Mouse (Mus musculus) kidney, adult 2 months (tissue): ENCODE data around the gene Gm49425. TPM values are rescaled to one million over a fixed set of nuclear protein-coding genes. Genes with fewer than 3 reads are reported as not detected.

Experiments used
- DNase-seq: peaks from one replicate; pipeline ENCODE4 v3.0.0; 2021
- H3K27ac ChIP-seq: fragments of 200-500 bp; 2 replicates; pipeline ENCODE4 v1.5.1; 2012; ENCODE audit warnings: low read depth, low read length, control low read depth, inconsistent platforms; ENCODE audit not compliant: insufficient read depth
- H3K27me3 ChIP-seq: fragments of 200-500 bp; replicated peaks from 2 replicates; pipeline ENCODE4 v1.6.1; 2012; ENCODE audit warnings: mild to moderate bottlenecking, moderate library complexity, low read length, inconsistent platforms; ENCODE audit not compliant: control insufficient read depth, insufficient read depth
- H3K36me3 ChIP-seq: fragments of 200-500 bp; 2 replicates; pipeline ENCODE4 v1.6.1; 2012; ENCODE audit warnings: mild to moderate bottlenecking, moderate library complexity, low read length, inconsistent platforms; ENCODE audit not compliant: control insufficient read depth, insufficient read depth
- H3K4me1 ChIP-seq: fragments of 200-500 bp; 2 replicates; pipeline ENCODE4 v1.6.1; 2011; ENCODE audit warnings: low read length; ENCODE audit not compliant: control insufficient read depth, insufficient read depth
- H3K4me3 ChIP-seq: fragments of 200-500 bp; 2 replicates; pipeline ENCODE4 v1.5.1; 2011; ENCODE audit warnings: mild to moderate bottlenecking, low read depth, low read length, control low read depth; ENCODE audit not compliant: insufficient read depth
- CTCF ChIP-seq: fragments of 200-500 bp; conservative IDR thresholded peaks from 2 replicates; pipeline ENCODE4 v1.5.1; 2011; ENCODE audit warnings: low read depth, mild to moderate bottlenecking, control low read depth, low read length, moderate library complexity, mixed read lengths; ENCODE audit not compliant: insufficient read depth, insufficient read length
- POLR2A ChIP-seq: fragments of 200-500 bp; IDR thresholded peaks from one replicate; pipeline ENCODE4 v1.6.1; 2011; ENCODE audit warnings: low read depth, low read length, control low read depth
- WGBS: fragments of 180-500 bp; shearing (Covaris S2); methylation state at CpG from one replicate; pipeline ENCODE4 v1.1.7; 2018; 5-methylcytosine and 5-hydroxymethylcytosine counted together
- polyA plus RNA-seq: library from polyadenylated mRNA; depleted of rRNA; stranded (reverse); fragments of >200 nt; gene quantifications from 2 replicates; pipeline ENCODE4 v1.2.3, GENCODE M21; 2012

Gene Gm49425
- polyA plus RNA-seq, 1 experiment: not detected

GRCm38 (mm10) chr15:101538580-101538900 is 21.5 kb upstream of the Gm49425 start:
- no peak for DNase-seq
- Histone ChIP-seq H3K4me1 (no peaks in the 10 kb centered on the region), H3K27ac (no peak overlapping the region), H3K4me3 (no peak overlapping the region), H3K27me3 (no peaks in the 10 kb centered on the region), H3K36me3 (no peaks in the 10 kb centered on the region)
- 33% methylated on average over 4 of the region's 4 CpGs for WGBS
- TF ChIP-seq POLR2A (no peak), CTCF (no peak)

DNA sequence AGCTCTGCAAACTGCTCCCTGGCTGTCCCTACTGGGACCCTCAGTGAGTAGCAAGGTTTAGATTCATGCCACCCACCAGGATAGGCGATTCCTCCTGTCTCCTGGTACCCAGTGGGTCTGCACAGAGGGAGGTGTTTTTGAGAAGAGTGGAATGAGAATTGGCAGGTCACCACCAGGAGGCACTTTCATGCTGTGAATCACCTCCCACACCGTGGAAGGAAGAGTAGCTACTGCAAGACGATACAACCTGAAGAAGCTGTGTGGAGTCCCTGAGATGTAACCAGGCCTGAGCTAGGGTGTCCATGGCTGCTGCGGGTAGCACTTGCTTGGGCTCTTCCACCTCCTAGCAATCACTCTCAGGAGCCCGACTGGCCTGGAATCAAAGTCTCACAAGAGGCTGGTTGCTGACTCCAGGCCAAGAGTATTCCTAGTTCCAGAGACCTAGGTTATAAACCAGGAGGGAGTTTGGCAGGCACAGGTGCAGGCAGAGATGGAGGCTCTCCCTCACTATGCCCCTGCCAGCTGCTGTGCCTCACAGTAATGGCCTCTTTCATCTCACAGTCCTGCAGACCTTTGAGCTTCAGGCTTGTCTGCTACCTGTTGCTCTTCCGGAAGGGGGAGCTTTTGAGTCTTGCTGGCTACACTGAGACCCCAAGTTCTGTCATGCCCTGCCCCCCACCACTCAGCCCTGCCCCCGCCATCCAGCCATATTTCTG is 21.0 kb upstream of the Gm49425 start:
- Histone ChIP-seq H3K4me3 (no peak overlapping the region), H3K27ac (no peak overlapping the region), H3K4me1 (no peaks in the 10 kb centered on the region), H3K27me3 (no peaks in the 10 kb centered on the region), H3K36me3 (no peaks in the 10 kb centered on the region)
- no peak for DNase-seq
- TF ChIP-seq POLR2A (no peak), CTCF (no peak; the same call in 1 of the 2 replicates)
- WGBS: 25% methylated on average over 7 of the region's 7 CpGs

GRCm38 (mm10) chr15:101536054-101536850 is 19.2 kb upstream of the Gm49425 start:
- 30% methylated on average over 9 of the region's 9 CpGs for WGBS
- no peak for DNase-seq
- H3K4me1 ChIP-seq: no peaks in the 10 kb centered on the region
- no peaks in the 10 kb centered on the region for H3K36me3 ChIP-seq
- no peak overlapping the region for H3K27ac ChIP-seq
- no peaks in the 10 kb centered on the region for H3K27me3 ChIP-seq
- H3K4me3 ChIP-seq: no peak overlapping the region
- TF ChIP-seq POLR2A (no peak), CTCF (no peak)

DNA sequence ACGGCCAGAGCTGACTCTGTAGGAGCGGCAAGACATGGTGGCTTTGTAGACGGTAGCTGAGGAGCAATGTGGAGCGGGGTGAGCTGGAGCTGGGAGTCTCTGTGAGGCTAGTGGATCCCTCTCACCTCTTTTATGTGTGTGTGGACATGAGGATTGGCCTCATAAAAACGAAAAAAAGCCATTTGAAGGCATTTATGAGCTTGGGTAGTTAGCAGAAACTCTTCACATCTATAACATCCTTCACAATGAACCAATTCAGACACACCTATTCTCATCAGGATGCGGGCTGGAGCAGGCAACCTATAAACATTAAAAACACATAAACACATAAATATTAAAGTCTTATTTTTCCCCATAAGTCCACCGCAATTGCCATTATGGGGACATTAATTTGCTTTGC is 15.7 kb upstream of the Gm49425 start, which contains the start of gene Krt84:
Gene Krt84 (minus strand): TSS at position 101 of the 400 bp plus-strand sequence.
- 72% methylated on average over 7 of the region's 7 CpGs for WGBS
- Histone ChIP-seq H3K4me1 (no peaks in the 10 kb centered on the region), H3K4me3 (no peak within 1 kb of the TSS), H3K27me3 (no peaks in the 10 kb centered on the region), H3K36me3 (no peaks in the 10 kb centered on the region), H3K27ac (no peak within 1 kb of the TSS)
- DNase-seq: no peak
- TF ChIP-seq POLR2A: no peak
- no peak for TF ChIP-seq CTCF

DNA sequence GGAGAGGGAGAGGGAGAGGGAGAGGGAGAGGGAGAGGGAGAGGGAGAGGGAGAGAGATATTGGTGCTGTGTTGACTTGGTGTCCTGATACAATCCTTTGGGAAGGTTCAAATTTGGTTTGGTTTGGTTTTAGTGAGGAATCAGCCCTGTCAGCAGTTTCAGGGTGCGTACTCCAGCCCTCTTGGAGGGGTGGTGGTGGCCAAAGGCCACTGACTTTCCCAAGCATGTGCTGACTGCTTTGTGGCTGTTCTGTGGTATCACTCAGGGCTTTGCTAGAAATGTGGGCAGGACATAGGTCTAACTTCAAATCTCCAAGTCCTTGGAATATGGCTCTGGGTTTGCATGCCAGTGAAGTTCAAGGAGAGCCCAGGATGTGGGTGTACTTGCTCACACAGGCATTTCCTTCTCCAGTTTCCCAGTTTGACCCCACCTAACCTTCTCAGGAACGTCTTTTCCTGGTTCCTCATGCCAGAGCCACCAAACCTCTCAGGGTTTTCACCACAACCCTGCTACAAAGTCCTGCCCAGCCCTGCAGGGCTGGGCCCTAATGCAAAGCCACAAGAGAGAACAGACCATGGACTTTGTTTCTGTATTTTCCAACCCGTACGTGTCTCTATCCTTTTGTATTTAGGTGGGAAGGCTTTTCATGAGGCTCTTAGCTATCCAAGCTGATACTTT is 5.6 kb upstream of the Gm49425 start:
- no peaks in the 10 kb centered on the region for H3K27me3 ChIP-seq
- 52% methylated on average over 4 of the region's 4 CpGs for WGBS
- no peaks in the 10 kb centered on the region for H3K36me3 ChIP-seq
- TF ChIP-seq CTCF: no peak
- TF ChIP-seq POLR2A: no peak
- no peak overlapping the region for H3K27ac ChIP-seq
- H3K4me3 ChIP-seq: no peak overlapping the region
- DNase-seq: peak; percentile 73
- H3K4me1 ChIP-seq: 0 out of 2 replicates have a peak, but pooled peaks cover 3% of the 10 kb centered on the region

DNA sequence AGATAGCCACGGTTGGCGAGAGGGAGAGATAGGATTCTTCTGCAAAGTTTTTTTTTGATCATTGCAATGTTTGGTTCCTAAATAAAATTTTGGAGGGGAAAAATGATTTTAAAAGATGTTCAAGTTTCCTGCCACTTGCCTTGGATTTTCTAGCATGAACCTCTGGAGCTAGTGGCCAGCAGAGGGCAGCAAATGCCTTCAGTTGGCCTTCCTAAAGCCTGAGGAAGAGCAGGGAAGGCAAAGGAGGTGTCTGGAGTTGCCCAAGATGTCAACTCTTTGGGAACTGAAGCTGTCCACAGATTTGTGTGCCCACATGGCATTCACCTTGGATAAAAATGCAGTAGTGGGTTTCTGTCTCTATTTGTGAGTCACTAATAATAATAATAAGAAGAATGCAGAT is 2.7 kb upstream of the Gm49425 start:
- H3K4me1 ChIP-seq: 0 out of 2 replicates have a peak, but pooled peaks cover 3% of the 10 kb centered on the region
- H3K27ac ChIP-seq: no peak overlapping the region
- WGBS: 8% methylated on average over 2 of the region's 2 CpGs
- TF ChIP-seq POLR2A (no peak), CTCF (peak; percentile 93)
- no peak overlapping the region for H3K4me3 ChIP-seq
- DNase-seq: peak; percentile 75
- no peaks in the 10 kb centered on the region for H3K36me3 ChIP-seq
- no peaks in the 10 kb centered on the region for H3K27me3 ChIP-seq

GRCm38 (mm10) chr15:101508247-101508646 is 8.8 kb downstream of the Gm49425 start:
- TF ChIP-seq CTCF (no peak), POLR2A (no peak)
- peak; percentile 19 for DNase-seq
- 52% methylated on average over 9 of the region's 9 CpGs for WGBS
- Histone ChIP-seq H3K36me3 (no peaks in the 10 kb centered on the region), H3K4me3 (no peak overlapping the region), H3K4me1 (peaks cover 9% of the 10 kb centered on the region; the same call in 1 of the 2 replicates), H3K27ac (no peak overlapping the region), H3K27me3 (no peaks in the 10 kb centered on the region)
